Mouse (Mus musculus): ENCODE measurements around the gene Abr.
A peak's percentile ranks its signal among the peaks of the same experiment; 100 is the strongest.

DNA sequence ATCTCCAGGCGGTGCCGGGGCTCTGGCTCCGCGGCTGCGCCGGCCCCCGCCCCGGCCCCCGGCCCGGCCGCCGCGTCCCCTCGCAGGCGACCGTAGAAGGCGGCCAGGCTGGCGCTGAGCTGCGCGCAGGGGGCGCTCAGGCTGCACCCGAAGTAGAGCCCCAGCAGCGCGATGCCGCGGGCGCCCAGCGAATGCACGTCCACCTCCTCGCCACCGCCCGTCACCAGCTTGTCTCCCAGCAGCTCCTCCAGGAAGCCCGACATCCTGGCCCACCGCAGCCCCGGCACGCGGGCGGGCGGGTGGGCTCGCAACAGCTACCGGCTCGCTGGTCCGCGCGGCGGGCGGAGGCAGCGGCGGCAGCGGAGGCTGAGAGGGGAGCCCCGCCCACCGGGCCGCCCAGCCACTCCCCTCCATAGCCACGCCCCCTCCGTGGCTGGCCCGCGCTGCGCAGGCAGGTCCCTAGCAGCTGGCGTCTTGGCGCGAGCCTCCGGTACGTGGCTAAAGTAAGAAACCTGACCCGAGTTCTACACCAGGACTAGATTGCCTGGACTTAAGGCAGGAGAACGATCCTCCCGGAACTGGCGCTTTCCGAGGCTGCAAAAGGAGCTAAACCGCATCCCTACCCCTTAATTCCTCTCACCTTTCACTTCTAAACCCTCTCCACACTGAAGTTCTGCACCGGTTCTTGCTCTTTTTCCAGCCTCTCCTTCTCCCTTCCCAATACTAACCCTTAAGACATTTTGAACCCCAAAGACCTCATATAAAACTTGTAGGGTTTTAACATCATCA, 223.1 kb downstream of the Abr start, which contains the start of gene Nxn:
- no peak for TF ChIP-seq CTCF (IDR thresholded peaks at IDR 0.05; ENCODE audit: borderline replicate concordance, extremely low read depth, insufficient read depth, insufficient read length)
- 0 out of 2 replicates have a peak, but pooled peaks have one; percentile 33 for TF ChIP-seq POLR2A (IDR thresholded peaks at IDR 0.05; ENCODE audit: borderline replicate concordance, extremely low read depth, insufficient read depth, insufficient read length, poor library complexity, severe bottlenecking)

All from brain, embryonic 14.5 days (tissue).